Mouse (Mus musculus) heart, adult 2 months (tissue): Measurements from ENCODE around the gene Slc27a5. TPM values are rescaled to one million over a fixed set of nuclear protein-coding genes. Genes with fewer than 3 reads are reported as not detected.
A peak's percentile ranks its signal among the peaks of the same experiment; 100 is the strongest.

ENCODE experiments used
- DNase-seq, 2 experiments: peaks; one replicate each; pipeline ENCODE4 v3.0.0; 2021
- H3K27ac ChIP-seq: fragments of 200-600 bp; 2 replicates; pipeline ENCODE4 v1.8.1; 2022
- H3K27me3 ChIP-seq: fragments of 200-500 bp; 2 replicates; pipeline ENCODE4 v1.6.1; 2012; ENCODE audit warnings: mild to moderate bottlenecking, low read length, inconsistent platforms, mixed read lengths; ENCODE audit not compliant: control insufficient read depth, insufficient read depth
- H3K36me3 ChIP-seq: fragments of 200-500 bp; 2 replicates; pipeline ENCODE4 v1.6.1; 2012; ENCODE audit warnings: low read length, inconsistent platforms; ENCODE audit not compliant: control insufficient read depth, insufficient read depth
- H3K4me1 ChIP-seq: fragments of 200-500 bp; 2 replicates; pipeline ENCODE4 v1.6.1; 2011; ENCODE audit warnings: low read length; ENCODE audit not compliant: control insufficient read depth, insufficient read depth
- H3K4me3 ChIP-seq: fragments of 200-600 bp; 2 replicates; pipeline ENCODE4 v1.8.1; 2022
- H3K79me2 ChIP-seq: fragments of 200-500 bp; replicated peaks from 2 replicates; pipeline ENCODE4 v1.6.1; 2012; ENCODE audit warnings: mild to moderate bottlenecking, inconsistent platforms, low read length, moderate library complexity, mixed read lengths; ENCODE audit not compliant: control insufficient read depth, insufficient read depth
- H3K9ac ChIP-seq: fragments of 200-500 bp; 2 replicates; pipeline ENCODE4 v1.6.1; 2012; ENCODE audit warnings: low read depth, mild to moderate bottlenecking, control low read depth, inconsistent platforms, low read length, mixed read lengths
- CTCF ChIP-seq: fragments of 200-600 bp; IDR thresholded peaks from 2 replicates; pipeline ENCODE4 v1.8.1; 2022; ENCODE audit warnings: antibody characterized with exemption, mild to moderate bottlenecking, moderate library complexity
- EP300 ChIP-seq: fragments of 200-500 bp; IDR thresholded peaks from 2 replicates; pipeline ENCODE4 v1.6.1; 2011; ENCODE audit warnings: low read depth, low read length, control low read depth; ENCODE audit not compliant: insufficient read depth
- POLR2A ChIP-seq: fragments of 200-500 bp; IDR thresholded peaks from 2 replicates; pipeline ENCODE4 v1.6.1; 2011; ENCODE audit warnings: mild to moderate bottlenecking, low read depth, low read length, control low read depth; ENCODE audit not compliant: insufficient read depth
- WGBS: fragments of 180-500 bp; shearing (Covaris S2); methylation state at CpG from one replicate; pipeline ENCODE4 v1.1.7; 2018; 5-methylcytosine and 5-hydroxymethylcytosine counted together
- intact Hi-C: fragments of 180-260 bp; cut with DNase I; formaldehyde crosslinking; loops from one replicate; pipeline ENCODE4 v1.15.1; 2025
- polyA plus RNA-seq: library from polyadenylated mRNA; depleted of rRNA; stranded (reverse); fragments of >200 nt; gene quantifications from 2 replicates; pipeline ENCODE4 v1.2.3, GENCODE M21; 2012
- total RNA-seq, 2 experiments: library from RNA; stranded (reverse); gene quantifications; 2 replicates each; pipeline ENCODE4 v1.2.3; 2021

Slc27a5 gene
- total and polyA plus RNA-seq, 3 experiments = 0.59 TPM; not detected in 2

- DNase-seq = no peak
- H3K27ac ChIP-seq = no peak within 1 kb of the TSS
- no peaks in the 10 kb centered on the region for H3K79me2 ChIP-seq
- no peak within 1 kb of the TSS for H3K4me3 ChIP-seq
- H3K27me3 ChIP-seq = no peaks in the 10 kb centered on the region
- H3K4me1 ChIP-seq = no peaks in the 10 kb centered on the region
- no peak for TF ChIP-seq POLR2A
- no peak for TF ChIP-seq EP300
- TF ChIP-seq CTCF = no peak
- no peak within 1 kb of the TSS for H3K9ac ChIP-seq
- WGBS = 82% methylated on average over 3 of the region's 3 CpGs
- H3K36me3 ChIP-seq = no peaks in the 10 kb centered on the region
- intact Hi-C loops = no loop called here
Measured at GRCm38 (mm10) chr7:12998851-12999250, 859 bp upstream of the Slc27a5 start, which contains the start of gene Trim28. TSS of gene Trim28 (plus strand) at chr7:12999114.

- H3K27ac ChIP-seq = no peak overlapping the region
- H3K4me3 ChIP-seq = no peak overlapping the region
- H3K9ac ChIP-seq = no peak overlapping the region
- TF ChIP-seq POLR2A = no peak
- no peak for TF ChIP-seq EP300
- no peak for TF ChIP-seq CTCF
- peaks cover 1% of the 10 kb centered on the region; the same call in 1 of the 2 replicates for H3K27me3 ChIP-seq
- intact Hi-C loops = no loop called here
- no peaks in the 10 kb centered on the region for H3K36me3 ChIP-seq
- no peaks in the 10 kb centered on the region for H3K79me2 ChIP-seq
- 64% methylated on average over 5 of the region's 5 CpGs for WGBS
- no peak for DNase-seq
- no peaks in the 10 kb centered on the region for H3K4me1 ChIP-seq
Measured at GRCm38 (mm10) chr7:12997230-12997629, 762 bp downstream of the Slc27a5 start.

GRCm38 (mm10) chr7:12995862-12996261 lies 2.1 kb downstream of the Slc27a5 start:
- no peak overlapping the region for H3K9ac ChIP-seq
- TF ChIP-seq CTCF (no peak), POLR2A (no peak), EP300 (no peak)
- H3K4me3 ChIP-seq = no peak overlapping the region
- DNase-seq = no peak
- H3K4me1 ChIP-seq = no peaks in the 10 kb centered on the region
- intact Hi-C loops = no loop called here
- H3K36me3 ChIP-seq = no peaks in the 10 kb centered on the region
- H3K27me3 ChIP-seq = peaks cover 1% of the 10 kb centered on the region; the same call in 1 of the 2 replicates
- no peak overlapping the region for H3K27ac ChIP-seq
- no peaks in the 10 kb centered on the region for H3K79me2 ChIP-seq

GRCm38 (mm10) chr7:12993148-12993547 lies 4.8 kb downstream of the Slc27a5 start:
- TF ChIP-seq CTCF = no peak
- no peak for TF ChIP-seq EP300
- TF ChIP-seq POLR2A = no peak
- no peak overlapping the region for H3K9ac ChIP-seq
- H3K36me3 ChIP-seq = no peaks in the 10 kb centered on the region
- no peaks in the 10 kb centered on the region for H3K79me2 ChIP-seq
- H3K4me1 ChIP-seq = no peaks in the 10 kb centered on the region
- no peak overlapping the region for H3K27ac ChIP-seq
- H3K4me3 ChIP-seq = no peak overlapping the region
- H3K27me3 ChIP-seq = peaks cover 1% of the 10 kb centered on the region; the same call in 1 of the 2 replicates
- intact Hi-C loops = loop anchor here (2.0 kb wide), 1 partner anchor 82 kb away; no protein-coding TSS in a partner anchor
- no peak for DNase-seq
- WGBS = 83% methylated on average over 10 of the region's 10 CpGs

- 3% methylated on average over 3 of the region's 3 CpGs for WGBS
- H3K36me3 ChIP-seq = no peaks in the 10 kb centered on the region
- no peak overlapping the region for H3K9ac ChIP-seq
- H3K27ac ChIP-seq = no peak overlapping the region
- TF ChIP-seq CTCF (peak; percentile 74), EP300 (no peak), POLR2A (no peak)
- H3K79me2 ChIP-seq = no peaks in the 10 kb centered on the region
- no peak for DNase-seq
- peaks cover 1% of the 10 kb centered on the region; the same call in 1 of the 2 replicates for H3K27me3 ChIP-seq
- H3K4me1 ChIP-seq = no peaks in the 10 kb centered on the region
- intact Hi-C loops = loop anchor here (2.0 kb wide), 1 partner anchor 81 kb away; no protein-coding TSS in a partner anchor
- H3K4me3 ChIP-seq = no peak overlapping the region
Measured at GRCm38 (mm10) chr7:12992222-12992621, 5.8 kb downstream of the Slc27a5 start.

GRCm38 (mm10) chr7:12987409-12988189 lies 10.4 kb downstream of the Slc27a5 start:
- TF ChIP-seq EP300 = no peak
- TF ChIP-seq POLR2A = no peak
- TF ChIP-seq CTCF = no peak
- Histone ChIP-seq H3K27me3 (no peaks in the 10 kb centered on the region), H3K4me3 (no peak overlapping the region), H3K4me1 (no peaks in the 10 kb centered on the region), H3K79me2 (no peaks in the 10 kb centered on the region), H3K9ac (no peak overlapping the region), H3K36me3 (no peaks in the 10 kb centered on the region), H3K27ac (no peak overlapping the region)
- DNase-seq = no peak
- WGBS = 70% methylated on average over 8 of the region's 8 CpGs
- intact Hi-C loops = no loop called here
